Mouse (Mus musculus) cerebellum, adult 9-10 months (tissue): ENCODE results near the gene Nelfe.

Experiments used
- DNase-seq: peaks from one replicate; pipeline ENCODE4 v3.0.0; 2022

Nelfe gene

DNA sequence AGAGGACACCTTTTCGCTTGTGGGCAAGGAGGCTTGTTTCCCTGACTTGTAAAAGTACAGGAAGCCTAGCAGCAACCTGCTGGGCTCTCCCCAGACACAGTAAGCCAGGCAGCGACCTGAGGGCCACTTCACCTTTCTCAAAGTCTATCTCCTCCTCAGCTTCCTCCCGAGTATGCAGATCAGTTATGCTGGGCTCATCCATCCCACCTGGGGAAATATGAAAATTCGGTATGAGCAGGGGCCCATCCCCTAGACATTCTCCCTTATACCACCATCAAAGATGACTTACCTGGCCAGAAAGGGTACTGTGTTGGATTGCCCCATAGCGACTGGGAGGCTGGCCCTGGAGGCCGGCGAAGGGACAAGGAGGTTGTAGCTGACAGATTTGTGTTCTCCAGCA lies 2.6 kb upstream of the Nelfe start:
- DNase-seq, result no peak

DNA sequence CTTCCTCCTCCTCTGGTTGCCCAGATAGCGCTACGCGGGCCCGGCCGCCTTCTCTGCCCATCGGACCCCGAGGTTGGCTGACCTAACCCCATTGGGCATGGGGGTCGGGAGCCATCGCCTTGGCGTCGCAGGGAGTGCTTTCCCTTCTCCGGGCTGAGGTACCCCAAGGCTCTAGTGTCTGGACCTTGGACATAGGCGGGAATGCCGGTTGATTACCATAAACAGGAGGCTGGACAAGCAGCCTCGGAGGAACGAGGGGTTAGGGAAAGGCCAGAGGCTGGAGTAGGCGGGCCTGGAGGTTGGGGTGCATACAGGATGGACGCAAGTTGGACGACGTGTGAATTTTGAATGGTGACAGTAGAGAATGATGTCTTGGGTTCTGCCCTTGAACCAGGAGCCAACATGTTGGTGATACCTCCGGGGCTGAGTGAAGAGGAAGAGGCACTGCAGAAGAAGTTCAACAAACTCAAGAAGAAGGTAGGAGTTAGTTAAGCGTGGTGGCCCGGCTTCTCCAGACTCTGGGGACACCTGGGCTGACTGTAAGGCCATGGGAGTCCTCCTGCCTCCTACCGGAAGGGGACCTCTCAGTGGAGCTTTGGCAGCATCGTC lies 430 bp downstream of the Nelfe start:
- no peak for DNase-seq

DNA sequence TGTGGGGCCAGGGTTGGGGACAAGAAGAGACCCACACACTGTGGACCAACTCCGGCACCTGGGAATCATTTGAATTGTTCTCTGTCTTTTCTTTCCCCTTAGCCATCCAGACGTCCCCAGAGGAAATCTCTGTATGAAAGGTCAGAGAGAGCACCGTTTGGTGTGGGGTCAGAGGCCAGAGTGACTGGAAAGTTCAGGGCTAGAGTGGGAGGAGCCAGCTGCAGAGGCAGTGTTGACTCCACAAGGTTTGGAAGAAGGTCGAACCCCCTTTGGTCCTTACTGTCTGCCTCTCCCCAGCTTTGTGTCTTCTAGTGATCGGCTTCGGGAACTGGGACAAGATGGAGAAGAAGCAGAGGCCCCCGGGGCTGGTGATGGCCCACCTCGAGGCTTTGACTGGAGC lies 3.3 kb downstream of the Nelfe start:
- no peak for DNase-seq

GRCm38 (mm10) chr17:34854761-34855160 lies 4.6 kb downstream of the Nelfe start:
- DNase-seq, result no peak

DNA sequence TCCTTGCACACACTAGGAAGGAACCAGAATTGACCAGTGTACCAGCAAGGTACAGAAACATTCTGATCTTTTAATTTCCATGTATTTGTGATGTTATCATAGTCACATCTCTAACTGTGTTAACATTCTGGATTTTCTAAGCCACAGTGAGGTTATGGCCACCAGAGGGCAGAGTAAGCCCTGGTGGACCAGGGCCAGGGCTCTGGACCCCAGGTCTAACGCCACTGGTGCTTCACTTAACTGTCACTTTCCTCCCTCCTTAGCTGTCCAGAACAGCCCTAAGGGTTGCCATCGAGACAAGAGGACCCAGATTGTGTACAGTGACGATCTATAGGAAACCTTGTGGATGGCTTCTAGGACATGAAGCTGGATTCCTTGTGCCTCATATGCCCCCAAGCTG lies 5.6 kb downstream of the Nelfe start:
- no peak for DNase-seq

DNA sequence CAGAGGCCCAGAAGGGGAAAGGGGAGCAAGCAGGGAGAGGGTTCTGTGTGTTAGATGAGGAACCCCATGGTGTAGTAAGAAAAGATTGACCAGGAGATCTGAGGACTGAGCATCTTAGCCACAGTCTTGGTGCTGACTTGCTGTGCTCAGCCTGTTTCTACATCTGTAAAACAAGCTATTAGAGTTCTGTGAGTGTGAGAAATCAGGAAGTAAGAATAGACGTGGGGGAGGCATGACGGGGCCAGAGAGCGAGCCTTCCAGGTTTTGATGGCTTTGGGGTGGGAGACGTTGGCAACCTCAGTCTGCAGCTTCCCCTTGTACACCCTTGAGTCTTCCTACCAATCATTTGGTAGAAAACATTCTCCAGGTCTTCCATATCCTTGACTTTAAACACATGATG lies 8.5 kb downstream of the Nelfe start:
- no peak for DNase-seq

GRCm38 (mm10) chr17:34860514-34860913 lies 10.3 kb downstream of the Nelfe start:
- DNase-seq, result no peak

GRCm38 (mm10) chr17:34861704-34862415 lies 11.7 kb downstream of the Nelfe start:
- DNase-seq, result no peak

- no peak for DNase-seq
These were observed 12.4 kb downstream of the Nelfe start, which contains the start of gene Cfb for GRCm38 (mm10) chr17:34862416-34863081. Gene Cfb (minus strand): TSS chr17:34862518.

GRCm38 (mm10) chr17:34865981-34866380 lies 15.8 kb downstream of the Nelfe start:
- DNase-seq, result no peak

GRCm38 (mm10) chr17:34874321-34874720 lies 24.1 kb downstream of the Nelfe start:
- DNase-seq, result no peak

- no peak for DNase-seq
These were observed 29.2 kb downstream of the Nelfe start, which contains the start of gene Zbtb12 for GRCm38 (mm10) chr17:34879336-34879879. Gene Zbtb12 (plus strand): TSS chr17:34879483.

GRCm38 (mm10) chr17:34881166-34881565 lies 31.0 kb downstream of the Nelfe start:
- DNase-seq, result no peak

GRCm38 (mm10) chr17:34881683-34882310 lies 31.6 kb downstream of the Nelfe start, which contains the start of gene Gm20547:
Gene Gm20547 (minus strand): TSS chr17:34882042.
- no peak for DNase-seq

DNA sequence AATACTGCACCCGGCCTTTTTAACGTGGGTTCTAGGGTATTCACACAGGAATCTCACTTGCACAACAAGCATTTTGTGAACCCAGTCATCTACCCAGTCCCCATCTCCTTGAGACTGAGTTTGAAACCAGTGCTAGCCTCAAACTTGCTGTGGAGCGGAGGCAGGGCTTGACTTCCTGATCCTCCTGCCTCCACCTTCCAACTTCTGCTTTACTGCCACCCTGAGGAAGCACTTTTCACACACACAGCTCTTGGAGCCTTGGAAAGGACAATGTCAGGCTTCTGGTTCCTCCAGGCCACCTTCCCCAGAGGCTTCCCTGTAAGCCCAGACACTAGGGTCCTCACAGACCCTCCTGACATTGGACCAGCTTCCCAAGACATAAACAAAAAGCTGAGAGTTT lies 33.1 kb downstream of the Nelfe start:
- no peak for DNase-seq

DNA sequence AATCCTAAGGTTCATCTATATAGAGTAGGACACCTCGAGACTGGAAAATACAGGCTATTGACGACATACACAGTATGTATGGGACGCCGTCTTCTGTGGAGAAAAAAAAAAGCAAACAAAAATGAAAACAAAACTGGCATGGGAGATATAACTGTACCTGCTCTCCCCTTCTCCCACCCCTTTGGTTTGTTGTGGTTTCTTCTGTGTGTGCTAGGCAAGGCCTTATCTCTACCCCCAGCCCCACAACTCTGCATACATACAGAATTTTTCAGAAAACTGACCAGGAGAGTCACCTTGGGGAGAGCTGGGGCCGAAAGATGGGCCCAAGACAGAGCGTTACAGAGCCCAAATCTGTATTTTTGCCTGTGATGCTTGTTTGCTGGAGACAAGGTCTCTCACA lies 34.5 kb downstream of the Nelfe start:
- no peak for DNase-seq

DNA sequence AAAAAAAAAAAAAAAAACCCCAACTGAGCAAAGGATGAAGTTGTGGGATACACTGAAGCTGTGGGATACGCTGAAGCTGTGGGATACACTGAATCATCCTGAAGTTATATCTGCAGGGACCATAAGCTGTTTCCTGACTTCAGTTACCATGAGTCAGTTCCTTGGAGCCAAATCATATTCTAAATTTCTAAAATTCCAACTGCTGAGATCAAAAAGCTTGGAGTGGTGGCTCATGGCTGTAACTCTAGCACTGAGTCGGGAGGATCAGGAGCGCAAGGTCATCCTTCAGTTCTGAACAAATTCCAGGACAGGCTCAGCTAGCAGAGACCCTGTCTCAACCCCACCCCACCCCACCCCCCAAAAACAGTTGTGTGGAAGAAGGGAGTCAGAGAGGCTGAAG lies 35.4 kb downstream of the Nelfe start:
- no peak for DNase-seq

- DNase-seq, result no peak
These were observed 37.8 kb downstream of the Nelfe start for GRCm38 (mm10) chr17:34887942-34888341.

- DNase-seq, result no peak
These were observed 40.0 kb downstream of the Nelfe start for GRCm38 (mm10) chr17:34890074-34890743.

GRCm38 (mm10) chr17:34891377-34891776 lies 41.2 kb downstream of the Nelfe start:
- no peak for DNase-seq

- DNase-seq, result peak; percentile 62
These were observed 43.1 kb downstream of the Nelfe start for GRCm38 (mm10) chr17:34893072-34893824.

DNA sequence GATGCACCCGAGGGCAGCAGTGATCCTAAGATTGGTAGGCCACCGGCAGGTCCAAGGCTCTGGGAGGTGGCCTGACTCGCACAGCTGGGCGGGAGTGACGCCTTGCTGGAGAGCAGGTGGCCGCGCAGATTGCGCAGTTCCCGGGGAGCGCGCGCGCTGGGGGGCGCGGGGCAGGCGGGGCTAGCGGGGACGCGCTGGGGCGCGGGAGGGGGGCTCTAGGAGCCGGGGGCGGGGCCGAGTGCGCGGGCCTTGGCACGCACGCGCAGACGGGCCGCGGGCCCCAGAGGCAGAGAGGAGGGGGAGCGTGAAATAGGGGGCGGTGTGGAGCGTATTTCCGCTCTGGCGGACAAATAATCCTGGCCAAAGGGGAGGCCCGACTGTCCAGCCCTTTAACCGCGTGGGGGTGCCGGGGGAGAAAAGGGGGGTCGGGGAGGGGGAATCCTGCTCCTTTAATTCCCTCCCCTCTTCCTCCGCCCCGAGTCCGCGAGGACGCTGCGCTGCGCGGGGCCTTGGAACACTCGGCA lies 43.9 kb downstream of the Nelfe start:
- DNase-seq, result peak; percentile 93
